8 mouse cellular contexts compared by ENCODE assay signal in genomic region chr1:136132386-136133201, GRCm38 (mm10). TPM values are rescaled to one million over a fixed set of nuclear protein-coding genes. Genes with fewer than 3 reads are reported as not detected.
DNase-seq lines count a peak whose midpoint lies in the region; ATAC-seq and TF ChIP-seq lines count a peak whose summit lies in the region.

No protein-coding gene starts in this region.

- no peaks in the 10 kb centered on the region for H3K9me3 ChIP-seq in forebrain, embryonic 12.5 days
- H3K9me3 ChIP-seq in limb, embryonic 15.5 days = no peaks in the 10 kb centered on the region
- no peaks in the 10 kb centered on the region for H3K9me3 ChIP-seq in stomach, embryonic 14.5 days (ENCODE audit: control insufficient read depth, low read depth, low read length)

- H3K4me3 ChIP-seq in lung, adult 2 months (replicated peaks; ENCODE audit: extremely low read depth, low read depth, low read length) = peak overlapping the region; percentile 59
- H3K4me3 ChIP-seq in forebrain, embryonic 12.5 days (replicated peaks) = peak overlapping the region; percentile 76
- peak overlapping the region; percentile 75 for H3K4me3 ChIP-seq in limb, embryonic 15.5 days
- peak overlapping the region; percentile 74 for H3K4me3 ChIP-seq in stomach, embryonic 14.5 days (ENCODE audit: low read depth, low read length)

- H3K27ac ChIP-seq in forebrain, embryonic 12.5 days = peak overlapping the region; percentile 91
- H3K27ac ChIP-seq in limb, embryonic 15.5 days = no peak overlapping the region
- H3K27ac ChIP-seq in stomach, embryonic 14.5 days (ENCODE audit: low read length) = no peak overlapping the region

- H3K4me1 ChIP-seq in lung, adult 2 months (ENCODE audit: control insufficient read depth, insufficient read depth, low read length) = peaks cover 39% of the 10 kb centered on the region
- peaks cover 70% of the 10 kb centered on the region for H3K4me1 ChIP-seq in forebrain, embryonic 12.5 days
- H3K4me1 ChIP-seq in limb, embryonic 15.5 days = peaks cover 93% of the 10 kb centered on the region
- H3K4me1 ChIP-seq in stomach, embryonic 14.5 days (ENCODE audit: control insufficient read depth, insufficient read depth, low read length) = peaks cover 69% of the 10 kb centered on the region

- TF ChIP-seq POLR2A in lung, adult 2 months (IDR thresholded peaks at IDR 0.05; ENCODE audit: borderline replicate concordance, extremely low read depth, low read depth, low read length) = no peak

- H3K27me3 ChIP-seq in forebrain, embryonic 12.5 days = peaks cover 17% of the 10 kb centered on the region; the same call in 1 of the 2 replicates
- H3K27me3 ChIP-seq in limb, embryonic 15.5 days = no peaks in the 10 kb centered on the region
- no peaks in the 10 kb centered on the region for H3K27me3 ChIP-seq in stomach, embryonic 14.5 days (ENCODE audit: control insufficient read depth, insufficient read depth, low read length)

- DNase-seq in lung, adult 2 months = no peak
- DNase-seq in lung, postnatal 14 days = no peak
- DNase-seq in left cerebral cortex, postnatal 36 days (ENCODE audit: low spot score in 2 of 2) = no peak
- DNase-seq in kidney, adult 8-10 months = no peak
- no peak for DNase-seq in kidney, adult 9 months

- 65% methylated on average over 10 of the region's 10 CpGs for WGBS in lung, adult 2 months
- WGBS in forebrain, embryonic 12.5 days = 20% methylated on average over 10 of the region's 10 CpGs
- 29% methylated on average over 10 of the region's 10 CpGs for WGBS in limb, embryonic 15.5 days
- 33% methylated on average over 10 of the region's 10 CpGs for WGBS in stomach, embryonic 14.5 days

- ATAC-seq in forebrain, embryonic 12.5 days (ENCODE audit: low FRiP score) = no peak
- ATAC-seq in limb, embryonic 15.5 days (ENCODE audit: insufficient number of reproducible peaks, low FRiP score, low TSS enrichment, low read depth) = no peak
- no peak for ATAC-seq in stomach, embryonic 14.5 days (ENCODE audit: insufficient number of reproducible peaks, insufficient read depth, low FRiP score, low read depth)

- peak overlapping the region; percentile 83 for H3K9ac ChIP-seq in forebrain, embryonic 12.5 days
- peak overlapping the region; percentile 65; the same call in 1 of the 2 replicates for H3K9ac ChIP-seq in limb, embryonic 15.5 days
- peak overlapping the region; percentile 76; the same call in 1 of the 2 replicates for H3K9ac ChIP-seq in stomach, embryonic 14.5 days (replicated peaks; ENCODE audit: low read depth, low read length)

- TF ChIP-seq CTCF in lung, adult 2 months (IDR thresholded peaks at IDR 0.05; ENCODE audit: insufficient read depth, low read length) = no peak

- peak overlapping the region; percentile 80 for H3K4me2 ChIP-seq in forebrain, embryonic 12.5 days
- H3K4me2 ChIP-seq in limb, embryonic 15.5 days = peak overlapping the region; percentile 99
- H3K4me2 ChIP-seq in stomach, embryonic 14.5 days (replicated peaks; ENCODE audit: low read depth, low read length) = peak overlapping the region; percentile 94

- intact Hi-C loops in left cerebral cortex, postnatal 36 days (cut with DNase I) = loop anchor here (5.0 kb wide), 1 partner anchor 75 kb away; no protein-coding TSS in a partner anchor

- no peaks in the 10 kb centered on the region for H3K36me3 ChIP-seq in forebrain, embryonic 12.5 days (replicated peaks)
- H3K36me3 ChIP-seq in limb, embryonic 15.5 days = no peaks in the 10 kb centered on the region
- H3K36me3 ChIP-seq in stomach, embryonic 14.5 days (ENCODE audit: control insufficient read depth, insufficient read depth, low read length) = no peaks in the 10 kb centered on the region

RNA-seq across cellular contexts. Expression of gene Kif21b, which starts 1.4 kb away (rescaled TPM):
- polyA plus RNA-seq in lung, adult 2 months (2012; rRNA removed) = 12.1 and 14.4 TPM in 2 replicates
- 45.7 and 47.7 TPM in 2 replicates for polyA plus RNA-seq in forebrain, embryonic 12.5 days (2016; fragmentation: Nextera tagmentation; extraction: Ambion mirVana)
- 2.1 and 2.6 TPM in 2 replicates for polyA plus RNA-seq in limb, embryonic 15.5 days (2015; fragmentation: Nextera tagmentation; extraction: Ambion mirVana)
- polyA plus RNA-seq in stomach, embryonic 14.5 days (2014; fragmentation: Nextera tagmentation; extraction: Ambion mirVana) = 3.2 and 4.4 TPM in 2 replicates
- total RNA-seq in left cerebral cortex, postnatal 36 days (2021) = 10 to 100 TPM; 52.0 to 68.8 TPM
